Mouse (Mus musculus) hindbrain, embryonic 14.5 days (tissue): ENCODE results near the gene Cp. TPM values are rescaled to one million over a fixed set of nuclear protein-coding genes. Genes with fewer than 3 reads are reported as not detected.
"Not testable (repeated sequence)": the region's sequence is repeated elsewhere in the genome, so short reads cannot be mapped to it uniquely, and the experiment has no call there.

ENCODE experiments used
- ATAC-seq: fragments of 200-750 bp; cut with Nextera tagmentation; 2 replicates; pipeline ENCODE4 v1.8.0; 2017; ENCODE audit warnings: moderate number of reproducible peaks, mild to moderate bottlenecking, moderate TSS enrichment, moderate library complexity; ENCODE audit not compliant: low FRiP score
- DNase-seq: peaks from one replicate; pipeline ENCODE4 v3.0.0-alpha.2; 2015; ENCODE audit warnings: low spot score
- H3K27ac ChIP-seq: fragments of 300-500 bp; sonication (generic); 2 replicates; pipeline ENCODE4 v1.5.1; 2014; ENCODE audit warnings: mild to moderate bottlenecking, moderate library complexity
- H3K27me3 ChIP-seq: fragments of 300-500 bp; sonication (generic); 2 replicates; pipeline ENCODE4 v1.6.1; 2014; ENCODE audit warnings: mild to moderate bottlenecking, low read length, mixed read lengths; ENCODE audit not compliant: control insufficient read depth, insufficient read depth
- H3K36me3 ChIP-seq: fragments of 300-500 bp; sonication (generic); replicated peaks from 2 replicates; pipeline ENCODE4 v1.6.1; 2014; ENCODE audit not compliant: control insufficient read depth, insufficient read depth
- H3K4me1 ChIP-seq: fragments of 300-500 bp; sonication (generic); replicated peaks from 2 replicates; pipeline ENCODE4 v1.6.1; 2014; ENCODE audit warnings: antibody characterized with exemption, low read length, mixed read lengths; ENCODE audit not compliant: control insufficient read depth, insufficient read depth
- H3K4me2 ChIP-seq: fragments of 300-500 bp; sonication (generic); replicated peaks from 2 replicates; pipeline ENCODE4 v1.6.1; 2014; ENCODE audit warnings: mild to moderate bottlenecking, moderate library complexity
- H3K4me3 ChIP-seq: fragments of 300-500 bp; sonication (generic); replicated peaks from 2 replicates; pipeline ENCODE4 v1.5.1; 2014; ENCODE audit warnings: mild to moderate bottlenecking, low read length
- H3K9ac ChIP-seq: fragments of 300-500 bp; sonication (generic); 2 replicates; pipeline ENCODE4 v1.6.1; 2014
- H3K9me3 ChIP-seq: fragments of 300-500 bp; sonication (generic); 2 replicates; pipeline ENCODE4 v1.6.1; 2016; ENCODE audit warnings: low read length; ENCODE audit not compliant: control insufficient read depth
- WGBS: fragments of 180-500 bp; shearing (Covaris S2); extraction: QIAGEN DNeasy Blood & Tissue Kit; methylation state at CpG from one replicate; pipeline ENCODE4 v1.1.7; 2014; 5-methylcytosine and 5-hydroxymethylcytosine counted together
- polyA plus RNA-seq: library from polyadenylated mRNA; unstranded; fragments of >200 nt; fragmentation: Nextera tagmentation; extraction: Ambion mirVana; gene quantifications from 2 replicates; pipeline ENCODE4 v1.2.1, GENCODE M21; 2014

The Cp gene
- 15.7 and 16.7 TPM in 2 replicates for polyA plus RNA-seq

DNA sequence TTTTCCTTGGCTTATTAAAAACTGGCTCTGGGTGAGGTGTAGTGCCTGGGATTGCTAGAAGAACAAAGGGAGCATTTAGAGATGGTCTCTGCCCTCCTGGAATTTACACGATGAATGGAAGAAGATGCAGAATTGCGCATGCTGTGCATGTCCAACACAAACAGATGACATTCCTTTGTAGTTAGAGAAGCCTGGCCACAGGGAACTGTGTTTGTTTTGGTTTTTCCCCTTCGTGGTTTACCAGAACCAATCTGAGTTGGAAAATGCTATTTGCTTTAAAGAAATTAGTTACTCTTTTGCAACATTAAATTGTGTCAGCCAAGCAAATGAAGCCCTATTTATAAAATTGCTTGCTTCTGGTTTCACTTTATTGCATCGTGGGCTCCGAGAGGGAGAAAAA, at the start of gene Cp:
Cp (plus strand) TSS at position 170 of the 400 bp plus-strand sequence.
- ATAC-seq (peak; percentile 54; the same call in 1 of the 2 replicates), DNase-seq (no peak)
- no peak within 1 kb of the TSS for H3K27ac ChIP-seq
- no peaks in the 10 kb centered on the region for H3K4me1 ChIP-seq
- no peak within 1 kb of the TSS; the same call in 1 of the 2 replicates for H3K9ac ChIP-seq
- no peaks in the 10 kb centered on the region for H3K27me3 ChIP-seq
- 19% methylated on average over 5 of the region's 5 CpGs for WGBS
- peak within 1 kb of the TSS; percentile 8; the same call in 1 of the 2 replicates for H3K4me3 ChIP-seq
- no peaks in the 10 kb centered on the region for H3K36me3 ChIP-seq
- H3K9me3 ChIP-seq = no peaks in the 10 kb centered on the region
- peak within 1 kb of the TSS; percentile 30 for H3K4me2 ChIP-seq

DNA sequence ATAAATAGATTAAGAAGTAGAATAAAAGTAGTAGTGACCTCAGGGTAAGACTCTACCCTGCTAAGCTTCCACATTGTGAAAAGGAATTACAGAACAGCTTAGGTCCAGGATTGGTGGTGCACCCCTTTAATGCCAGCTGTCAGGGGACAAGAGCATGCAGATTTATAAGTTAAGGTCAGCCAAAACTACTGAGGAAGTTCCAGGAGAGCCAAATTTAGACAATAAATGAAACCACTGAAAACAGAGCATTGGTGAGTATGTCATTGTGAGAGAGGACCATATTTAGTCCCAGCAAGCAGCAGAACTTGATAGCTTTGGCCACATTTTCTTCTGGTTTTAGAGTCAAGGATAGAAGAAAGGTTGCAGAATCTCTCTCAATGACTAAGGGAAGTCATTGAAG, 8.3 kb upstream of the Cp start:
- no peak overlapping the region for H3K27ac ChIP-seq
- H3K4me2 ChIP-seq = no peak overlapping the region
- H3K9me3 ChIP-seq = no peaks in the 10 kb centered on the region
- H3K4me3 ChIP-seq = no peak overlapping the region
- ATAC-seq (no peak), DNase-seq (no peak)
- no peaks in the 10 kb centered on the region for H3K4me1 ChIP-seq
- H3K36me3 ChIP-seq = no peaks in the 10 kb centered on the region
- H3K27me3 ChIP-seq = no peaks in the 10 kb centered on the region
- no peak overlapping the region for H3K9ac ChIP-seq

DNA sequence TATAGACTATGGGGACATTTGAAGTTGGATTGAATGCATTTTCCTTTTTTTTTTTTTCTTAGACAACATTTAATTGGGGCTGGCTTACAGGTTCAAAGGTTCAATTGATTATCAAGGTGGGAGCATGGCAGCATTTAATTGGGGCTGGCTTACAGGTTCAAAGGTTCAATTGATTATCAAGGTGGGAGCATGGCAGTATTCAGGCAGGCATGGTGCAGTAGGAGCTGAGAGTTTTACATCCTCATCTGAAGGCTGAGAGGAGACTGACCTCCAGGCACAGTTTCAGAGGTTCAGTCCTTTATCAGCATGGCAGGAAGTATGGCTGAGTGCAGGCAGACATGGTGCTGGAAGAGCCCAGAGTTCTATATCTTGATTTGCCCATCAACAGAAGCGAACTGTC, 7.5 kb upstream of the Cp start:
- H3K9me3 ChIP-seq, ATAC-seq, H3K36me3 ChIP-seq, H3K4me1 ChIP-seq, H3K4me3 ChIP-seq, DNase-seq, H3K27ac ChIP-seq, H3K27me3 ChIP-seq, H3K9ac ChIP-seq, H3K4me2 ChIP-seq: not testable (repeated sequence)
- WGBS = 89% methylated on average over 1 of the region's 1 CpGs

DNA sequence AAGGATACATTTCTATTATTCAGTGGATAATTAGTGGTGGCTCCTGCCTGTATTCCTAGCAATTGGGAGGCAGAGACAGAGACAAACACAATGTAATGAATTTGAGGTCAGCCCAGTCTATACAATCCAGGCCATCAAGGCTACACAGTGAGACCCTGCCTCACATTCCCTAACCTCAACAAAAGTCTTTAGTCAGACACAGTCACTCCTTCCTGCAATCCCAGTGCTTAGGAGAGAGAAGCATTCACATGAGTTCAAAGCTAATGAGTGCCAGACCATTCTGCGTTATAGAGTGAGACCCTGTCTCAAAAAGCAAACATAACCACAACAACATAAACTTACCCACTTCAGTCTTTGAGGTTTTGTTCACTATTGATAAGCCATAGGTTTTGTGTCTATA, 3.4 kb upstream of the Cp start:
- Histone ChIP-seq H3K9me3 (no peaks in the 10 kb centered on the region), H3K27ac (no peak overlapping the region), H3K4me2 (no peak overlapping the region), H3K36me3 (no peaks in the 10 kb centered on the region), H3K4me3 (no peak overlapping the region), H3K27me3 (no peaks in the 10 kb centered on the region), H3K9ac (no peak overlapping the region), H3K4me1 (no peaks in the 10 kb centered on the region)
- no peak for ATAC-seq
- 8% methylated on average over 1 of the region's 1 CpGs for WGBS
- DNase-seq = no peak

DNA sequence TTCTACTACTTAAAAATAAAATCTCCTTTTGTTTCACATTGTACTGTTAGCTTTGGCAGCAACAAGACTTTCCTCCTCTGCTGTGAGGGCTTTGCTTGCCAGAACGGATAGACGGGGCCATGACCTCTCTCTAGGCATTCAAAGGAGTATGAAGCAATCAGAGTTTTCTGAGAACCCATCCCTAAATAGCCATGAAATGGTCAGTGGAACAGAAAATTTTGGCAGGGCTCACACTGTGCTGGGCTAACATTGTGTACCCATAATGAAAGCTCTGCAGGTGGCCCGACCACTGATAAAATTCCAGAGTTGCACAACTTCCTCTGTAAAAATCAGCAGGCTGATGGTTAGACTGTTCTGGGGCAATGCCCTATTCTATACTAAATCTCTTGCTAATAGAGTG, 3.0 kb upstream of the Cp start:
- peak; percentile 47 for DNase-seq
- Histone ChIP-seq H3K36me3 (no peaks in the 10 kb centered on the region), H3K4me2 (no peak overlapping the region), H3K27me3 (no peaks in the 10 kb centered on the region), H3K27ac (no peak overlapping the region), H3K9ac (no peak overlapping the region), H3K9me3 (no peaks in the 10 kb centered on the region), H3K4me3 (no peak overlapping the region), H3K4me1 (no peaks in the 10 kb centered on the region)
- WGBS = 4% methylated on average over 3 of the region's 3 CpGs
- peak; percentile 88; the same call in 1 of the 2 replicates for ATAC-seq

DNA sequence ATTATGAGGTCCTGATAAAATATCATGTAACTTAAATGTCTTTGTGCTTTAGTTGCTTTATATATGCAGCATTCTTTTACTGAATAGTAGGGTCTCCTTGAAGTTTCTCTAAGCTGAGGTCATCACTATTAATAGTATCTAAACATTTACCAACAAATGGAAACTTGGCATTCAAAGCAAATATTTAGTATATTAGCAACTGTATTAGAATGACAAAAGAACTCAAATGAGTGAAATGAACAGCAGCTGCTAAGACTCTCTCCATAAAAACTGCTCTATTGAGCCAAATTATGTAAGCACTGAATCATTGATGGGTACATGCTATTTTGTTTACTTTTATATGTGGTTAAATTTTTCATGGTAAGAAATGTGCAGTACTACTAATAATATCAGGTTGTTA, 1.2 kb downstream of the Cp start:
- Histone ChIP-seq H3K27me3 (no peaks in the 10 kb centered on the region), H3K9me3 (no peaks in the 10 kb centered on the region), H3K4me1 (no peaks in the 10 kb centered on the region), H3K4me3 (no peak overlapping the region), H3K4me2 (no peak overlapping the region), H3K27ac (no peak overlapping the region), H3K36me3 (no peaks in the 10 kb centered on the region), H3K9ac (no peak overlapping the region)
- DNase-seq (no peak), ATAC-seq (no peak)

DNA sequence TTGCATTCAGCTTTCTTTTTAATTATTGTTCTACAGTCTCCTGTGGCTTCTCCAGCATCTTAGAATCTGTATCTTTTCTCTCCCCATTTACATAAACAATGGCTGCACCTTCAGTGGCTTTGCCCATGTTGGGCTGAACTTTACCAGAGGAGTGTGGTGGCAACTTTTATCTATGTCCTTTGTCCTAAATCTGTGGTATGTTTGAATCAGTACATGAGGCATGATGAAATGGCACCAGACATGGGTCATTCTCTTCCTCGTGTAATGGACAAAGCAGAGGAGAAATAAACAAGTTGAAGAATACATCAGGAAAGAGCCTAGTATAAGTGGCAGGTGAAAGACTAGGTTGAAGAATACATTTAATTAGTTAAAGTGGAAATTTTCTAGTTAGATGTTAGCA, 2.1 kb downstream of the Cp start:
- no peak for ATAC-seq
- H3K4me2 ChIP-seq = peak overlapping the region; percentile 8; the same call in 1 of the 2 replicates

DNA sequence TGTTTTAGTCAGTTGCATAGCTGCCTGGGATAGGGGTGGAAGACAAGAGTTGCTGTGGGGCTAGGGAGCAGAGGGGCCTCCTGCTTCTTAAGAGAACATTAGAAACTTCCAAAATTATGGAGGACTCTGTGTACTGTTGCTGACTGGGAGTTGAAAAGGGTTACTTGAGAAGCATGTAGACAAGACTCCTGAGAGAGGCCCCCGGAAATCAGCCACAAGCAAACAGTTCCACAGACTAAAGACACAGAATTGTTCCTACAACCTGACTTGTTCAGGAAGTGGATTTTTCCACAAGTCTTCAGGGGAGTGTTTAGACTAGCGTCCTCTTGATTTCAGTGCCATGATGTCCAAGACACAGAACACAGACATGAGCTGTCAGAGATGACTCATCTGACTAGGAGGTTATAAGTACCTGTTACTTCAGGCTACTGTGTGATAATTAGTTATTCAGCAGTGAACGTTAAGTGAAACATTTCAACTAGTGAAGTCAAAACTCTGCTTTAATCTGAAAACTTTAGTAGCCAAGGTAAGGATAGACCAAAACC, 3.8 kb downstream of the Cp start:
- H3K36me3 ChIP-seq = no peaks in the 10 kb centered on the region
- no peak overlapping the region for H3K9ac ChIP-seq
- H3K4me3 ChIP-seq = no peak overlapping the region
- ATAC-seq (no peak), DNase-seq (no peak)
- no peaks in the 10 kb centered on the region for H3K4me1 ChIP-seq
- H3K4me2 ChIP-seq = no peak overlapping the region
- H3K27ac ChIP-seq = no peak overlapping the region
- no peaks in the 10 kb centered on the region for H3K9me3 ChIP-seq
- WGBS = 76% methylated on average over 3 of the region's 3 CpGs
- no peaks in the 10 kb centered on the region for H3K27me3 ChIP-seq

More for the DNA sequence above, 2.1 kb downstream of the Cp start:
- no peak overlapping the region for H3K9ac ChIP-seq
- no peaks in the 10 kb centered on the region for H3K4me1 ChIP-seq
- no peak overlapping the region for H3K4me3 ChIP-seq
- no peaks in the 10 kb centered on the region for H3K9me3 ChIP-seq
- H3K27ac ChIP-seq = no peak overlapping the region
- DNase-seq = no peak
- no peaks in the 10 kb centered on the region for H3K36me3 ChIP-seq
- WGBS = 67% methylated on average over 1 of the region's 1 CpGs
- no peaks in the 10 kb centered on the region for H3K27me3 ChIP-seq

DNA sequence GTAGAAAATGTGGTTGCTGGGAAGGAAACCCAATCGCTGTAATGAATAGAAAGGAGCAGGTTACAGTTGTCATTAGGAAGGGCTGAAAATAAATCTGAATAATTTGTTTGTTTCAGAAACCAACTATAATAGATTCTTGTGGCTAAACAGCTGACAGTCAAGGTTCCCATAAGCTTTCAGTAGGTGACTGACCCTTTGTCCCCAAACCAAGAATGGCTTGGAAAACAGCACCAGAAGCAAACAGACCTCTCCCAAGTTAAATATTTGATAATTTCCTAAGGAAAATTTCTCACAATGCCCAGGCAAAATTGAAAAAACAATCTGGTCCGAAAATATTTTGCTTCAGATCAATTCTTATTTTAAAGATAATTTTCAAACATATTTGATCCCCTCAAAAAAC, 4.5 kb downstream of the Cp start:
- DNase-seq = no peak
- no peaks in the 10 kb centered on the region for H3K27me3 ChIP-seq
- H3K36me3 ChIP-seq = no peaks in the 10 kb centered on the region
- 91% methylated on average over 2 of the region's 2 CpGs for WGBS
- no peaks in the 10 kb centered on the region for H3K4me1 ChIP-seq
- H3K9me3 ChIP-seq = no peaks in the 10 kb centered on the region
- no peak overlapping the region for H3K4me3 ChIP-seq
- no peak overlapping the region for H3K27ac ChIP-seq
- H3K9ac ChIP-seq = no peak overlapping the region
- H3K4me2 ChIP-seq = no peak overlapping the region
- no peak for ATAC-seq
